Mouse (Mus musculus) gonadal fat pad, adult 2 months (tissue): ENCODE results near the gene Tbx15. TPM values are rescaled to one million over a fixed set of nuclear protein-coding genes. Genes with fewer than 3 reads are reported as not detected.
"Not testable (repeated sequence)": the region's sequence is repeated elsewhere in the genome, so short reads cannot be mapped to it uniquely, and the experiment has no call there.

Experiments used
- DNase-seq: peaks from one replicate; pipeline ENCODE4 v3.0.0-alpha.2; 2012; ENCODE audit warnings: low read depth
- polyA plus RNA-seq: library from polyadenylated mRNA; depleted of rRNA; stranded (reverse); fragments of >200 nt; gene quantifications from 2 replicates; pipeline ENCODE4 v1.2.3, GENCODE M21; 2012

The Tbx15 gene
- polyA plus RNA-seq, 1 experiment, result 0.19 TPM

DNA sequence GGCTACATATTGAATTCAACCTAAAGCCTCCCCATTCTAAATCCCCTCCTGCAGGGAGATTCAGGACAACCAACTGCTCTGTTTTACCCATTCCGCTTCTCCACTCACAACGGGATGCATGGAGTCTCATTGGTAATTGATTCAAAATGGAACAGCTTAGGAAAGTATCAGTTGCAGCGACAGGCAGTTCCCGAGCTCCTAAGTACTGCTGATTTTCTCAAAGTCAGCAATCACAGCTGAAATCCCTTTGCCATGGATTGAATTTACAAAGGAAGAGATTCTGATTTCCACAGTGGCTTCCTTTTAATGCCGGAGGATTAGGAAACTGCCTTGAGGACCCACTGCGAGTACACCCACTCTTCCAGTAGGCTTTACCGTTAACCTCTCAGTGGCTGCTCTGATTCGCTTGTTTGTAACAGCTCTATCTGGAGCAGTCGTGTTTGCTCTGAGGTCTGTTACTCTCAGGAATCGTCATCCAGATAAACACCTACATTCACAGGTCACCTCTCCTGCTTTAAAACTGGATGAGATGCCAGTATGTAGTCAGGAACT is 26.6 kb downstream of the Tbx15 start:
- DNase-seq, result no peak

GRCm38 (mm10) chr3:99277973-99278580 is 37.9 kb downstream of the Tbx15 start:
- no peak for DNase-seq

DNA sequence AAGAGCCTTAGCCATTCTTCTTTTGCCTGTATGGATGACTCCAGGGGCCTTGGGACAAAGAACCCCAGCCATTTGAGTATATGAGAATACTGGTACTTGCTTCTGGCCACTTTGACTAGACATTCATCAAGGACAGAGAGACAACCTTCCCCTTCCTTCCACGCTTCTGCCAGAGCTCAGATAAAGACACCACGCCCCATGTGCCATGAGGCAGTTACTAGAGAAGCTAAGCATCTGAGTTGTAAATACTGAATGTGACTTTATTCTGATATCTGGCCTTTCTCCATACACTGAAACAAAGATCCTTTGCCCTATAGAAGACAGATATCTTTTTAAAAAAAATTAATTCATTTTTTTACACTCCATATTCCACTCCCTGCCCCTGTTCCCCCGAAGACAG is 39.5 kb downstream of the Tbx15 start:
- no peak for DNase-seq

- DNase-seq, result no peak
These were observed 41.3 kb downstream of the Tbx15 start for GRCm38 (mm10) chr3:99281453-99281852.

DNA sequence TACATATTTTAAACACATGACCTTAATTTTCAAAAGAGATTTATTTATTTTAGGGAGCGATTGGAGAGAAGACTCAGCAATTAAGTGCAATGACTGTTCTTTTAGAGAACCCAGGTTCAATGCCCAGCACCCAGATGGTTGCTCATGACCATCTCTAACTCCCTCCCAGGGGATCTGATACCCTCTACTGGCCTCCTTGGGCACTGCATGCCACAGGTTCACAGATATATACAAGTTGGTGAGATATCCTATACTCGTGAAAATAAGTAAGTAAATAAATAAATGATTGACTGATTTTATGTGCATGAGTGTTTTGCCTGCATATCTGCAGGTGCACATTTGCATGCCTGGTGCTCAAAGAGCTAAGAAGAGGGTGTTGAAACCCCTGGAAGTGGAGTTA is 48.1 kb downstream of the Tbx15 start:
- DNase-seq, result no peak

DNA sequence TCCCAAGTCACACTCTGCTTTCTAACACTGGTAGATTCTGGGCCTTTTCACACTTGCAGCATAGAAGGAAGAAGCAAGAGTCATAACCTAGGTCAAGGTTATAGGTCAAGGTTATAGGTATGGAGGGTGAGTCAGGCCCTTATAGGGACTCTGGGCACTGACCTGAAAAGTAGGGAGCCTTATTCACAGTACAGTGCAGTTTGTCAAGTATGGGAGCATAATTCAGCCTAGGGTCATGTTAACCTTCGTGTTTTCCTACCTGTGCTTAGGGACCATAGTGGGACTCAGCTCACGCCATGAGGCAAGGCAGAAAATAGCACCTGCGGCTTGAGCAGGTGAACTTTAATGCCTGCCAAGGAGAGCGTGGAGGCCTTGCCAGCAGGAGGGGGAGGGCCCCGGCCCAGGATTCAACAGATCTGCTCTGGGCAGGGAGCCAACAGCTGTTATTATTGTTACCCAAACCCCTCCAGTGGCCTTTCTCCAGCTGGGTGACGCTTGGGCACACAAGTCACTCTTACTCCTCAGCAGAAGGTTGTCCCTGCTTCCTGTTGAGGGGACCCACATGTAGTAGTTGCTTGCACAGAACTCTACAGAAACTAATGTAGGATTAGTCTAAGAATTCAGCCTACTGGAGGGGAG is 50.0 kb downstream of the Tbx15 start:
- DNase-seq, result no peak

GRCm38 (mm10) chr3:99290878-99291277 is 50.7 kb downstream of the Tbx15 start:
- DNase-seq, result no peak

- no peak for DNase-seq
These were observed 51.2 kb downstream of the Tbx15 start for GRCm38 (mm10) chr3:99291386-99291785.

- no peak for DNase-seq
These were observed 52.4 kb downstream of the Tbx15 start for GRCm38 (mm10) chr3:99292531-99292931.

DNA sequence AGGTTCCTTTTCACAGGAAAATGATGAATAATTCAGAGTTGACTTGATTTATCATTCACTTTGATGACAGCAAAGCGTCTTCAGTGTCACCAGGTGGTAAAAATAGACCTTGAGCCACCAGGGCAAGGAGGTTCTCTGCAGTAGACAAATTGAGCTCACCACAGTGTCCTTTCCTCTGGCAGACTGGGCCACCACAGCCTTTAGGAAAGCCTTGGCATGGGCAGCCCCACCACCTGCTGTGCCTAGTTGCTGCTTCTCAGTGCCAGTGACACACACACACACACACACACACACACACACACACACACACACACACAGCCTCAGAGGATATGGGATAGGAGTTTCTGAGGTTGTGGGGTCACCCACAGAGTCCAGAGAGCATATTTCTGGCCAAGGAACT is 54.0 kb downstream of the Tbx15 start:
- not testable (repeated sequence) for DNase-seq

DNA sequence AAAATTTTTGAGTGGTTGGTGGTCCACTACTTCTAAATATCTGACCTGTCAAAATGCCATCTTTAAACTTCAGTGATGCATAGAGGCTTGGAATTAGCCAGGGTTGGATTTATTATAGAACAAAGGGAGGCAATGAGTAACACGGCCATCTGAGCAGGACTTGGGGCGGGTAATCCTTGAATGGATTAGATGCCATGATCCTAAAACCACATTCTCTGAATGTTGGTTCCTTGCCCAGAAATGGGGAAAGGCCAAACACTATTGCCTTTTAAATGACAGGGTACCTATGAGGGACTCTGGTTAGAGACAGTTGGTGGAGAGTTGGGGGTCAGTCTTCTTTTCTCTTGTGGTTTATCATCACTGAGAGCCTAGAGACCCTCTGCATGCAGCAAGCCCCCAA is 55.1 kb downstream of the Tbx15 start:
- no peak for DNase-seq

GRCm38 (mm10) chr3:99296186-99296585 is 56.0 kb downstream of the Tbx15 start:
- no peak for DNase-seq

DNA sequence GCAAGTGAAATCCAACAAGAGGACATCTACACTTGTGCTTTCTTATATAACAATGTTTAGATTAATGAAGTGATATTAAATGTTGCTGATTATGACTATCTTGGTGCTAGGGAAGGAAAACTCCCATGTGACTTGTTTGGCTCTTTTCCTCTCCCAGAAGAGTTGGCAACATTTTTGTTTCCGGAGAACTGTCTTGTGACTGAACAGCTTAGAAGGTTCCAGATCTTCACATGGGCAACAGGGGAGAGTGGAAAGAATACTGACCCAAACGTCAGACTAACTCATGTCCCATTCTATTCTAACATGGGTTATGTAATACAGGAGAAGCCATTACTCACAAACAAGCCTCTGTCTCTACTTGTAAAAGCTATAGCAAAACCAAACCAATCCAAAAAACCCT is 60.7 kb downstream of the Tbx15 start:
- no peak for DNase-seq

- no peak for DNase-seq
These were observed 70.7 kb downstream of the Tbx15 start for GRCm38 (mm10) chr3:99310877-99311276.

DNA sequence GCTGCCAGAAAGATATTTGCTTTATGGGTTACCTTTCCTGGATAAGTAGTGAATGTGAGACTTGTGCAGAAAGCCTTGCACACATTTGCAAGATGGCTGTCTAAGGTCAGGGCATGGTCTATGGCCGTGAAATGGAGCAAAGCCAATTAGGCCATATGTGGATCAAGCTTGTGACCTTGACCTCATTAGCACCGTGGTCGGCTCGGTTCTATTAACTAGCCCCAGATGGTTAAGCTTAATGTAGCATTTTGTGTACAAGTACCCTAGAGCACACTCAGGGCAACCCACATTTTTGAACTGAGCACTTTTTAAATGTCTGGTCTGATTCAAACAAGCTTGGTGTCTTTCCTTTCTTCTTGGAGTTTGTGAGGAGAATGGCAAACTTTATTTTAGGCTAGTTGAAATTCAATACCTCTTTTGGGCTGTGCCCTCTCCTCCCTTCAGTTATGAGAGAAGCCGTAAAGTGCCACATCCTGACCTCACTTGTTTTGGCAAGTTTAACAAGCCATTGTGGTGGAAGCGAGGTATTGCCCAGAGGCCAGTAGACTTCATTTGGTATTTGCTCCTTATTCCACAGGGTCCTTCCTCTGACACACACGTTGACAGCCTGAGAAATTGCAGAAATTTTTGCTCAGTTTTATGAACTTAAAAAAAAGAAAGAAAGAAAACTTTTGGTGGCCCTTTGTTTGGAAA is 71.9 kb downstream of the Tbx15 start:
- no peak for DNase-seq

DNA sequence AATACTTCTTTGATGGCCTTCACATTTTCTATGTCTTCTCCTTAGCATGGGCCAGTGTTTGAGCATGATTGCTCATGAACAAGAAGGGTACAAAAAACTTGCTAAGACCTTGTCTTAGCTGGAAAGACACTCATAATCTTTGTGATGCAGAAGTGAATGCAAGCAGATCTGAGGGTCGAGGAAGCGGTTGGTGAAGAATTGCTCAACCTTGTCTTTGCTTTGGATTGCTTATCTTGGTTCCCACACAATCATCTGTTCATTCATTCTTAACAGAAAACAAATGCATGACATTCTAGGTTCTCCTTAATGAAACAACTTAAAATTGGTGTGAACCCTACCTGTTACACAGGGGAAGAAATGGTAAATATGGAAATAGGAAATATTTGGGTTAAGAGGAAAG is 82.2 kb downstream of the Tbx15 start:
- DNase-seq, result no peak

- no peak for DNase-seq
These were observed 89.1 kb downstream of the Tbx15 start for GRCm38 (mm10) chr3:99329316-99329715.

GRCm38 (mm10) chr3:99331086-99331485 is 90.9 kb downstream of the Tbx15 start:
- no peak for DNase-seq

DNA sequence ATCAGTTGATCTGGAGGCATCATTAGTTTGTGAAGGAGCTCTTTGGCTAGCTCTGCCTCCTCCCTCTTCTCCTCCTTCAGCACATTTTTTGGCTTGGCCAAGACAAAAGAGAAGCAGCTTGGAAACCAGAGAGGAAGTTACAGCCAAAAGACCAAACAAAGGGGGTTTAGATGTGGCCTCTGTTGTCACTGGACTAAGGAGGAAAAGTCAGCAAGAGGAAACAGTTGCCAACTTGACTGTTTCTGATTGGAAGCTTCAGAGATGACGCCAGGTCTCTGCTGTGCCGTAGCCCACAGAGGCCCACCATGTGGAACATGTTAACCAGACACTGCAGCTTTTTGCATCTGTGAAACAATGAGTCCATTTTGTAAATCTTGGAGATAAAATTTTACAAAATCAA is 96.7 kb downstream of the Tbx15 start:
- no peak for DNase-seq

- no peak for DNase-seq
These were observed 98.6 kb downstream of the Tbx15 start for GRCm38 (mm10) chr3:99338756-99339155.

GRCm38 (mm10) chr3:99340021-99340420 is 99.8 kb downstream of the Tbx15 start:
- no peak for DNase-seq

- DNase-seq, result no peak
These were observed 139.6 kb downstream of the Tbx15 start for GRCm38 (mm10) chr3:99379616-99380250.

GRCm38 (mm10) chr3:99387127-99387526 is 146.9 kb downstream of the Tbx15 start:
- DNase-seq, result no peak
